Mouse (Mus musculus) testis, adult 2 months (tissue): Measurements from ENCODE around the gene Edil3.

ENCODE experiments used
- CTCF ChIP-seq: fragments of 200-500 bp; IDR thresholded peaks from 2 replicates; pipeline ENCODE4 v1.5.1; 2012; ENCODE audit warnings: low read depth, mild to moderate bottlenecking, inconsistent platforms, low read length, moderate library complexity; ENCODE audit not compliant: control insufficient read depth, insufficient read depth, insufficient replicate concordance
- POLR2A ChIP-seq: fragments of 200-500 bp; IDR thresholded peaks from 2 replicates; pipeline ENCODE4 v1.6.1; 2012; ENCODE audit warnings: low read depth, mild to moderate bottlenecking, inconsistent platforms, low read length, moderate library complexity; ENCODE audit not compliant: control insufficient read depth

GRCm38 (mm10) chr13:88929626-88930025 is 108.4 kb downstream of the Edil3 start:
- TF ChIP-seq CTCF (no peak), POLR2A (no peak)
